Mouse (Mus musculus) NIH3T3 (cell line): Measurements from ENCODE around the gene Cyb5r3.

Experiments
- DNase-seq: peaks from one replicate; pipeline ENCODE4 v3.0.0-alpha.2; 2012; ENCODE audit warnings: low read depth

The Cyb5r3 gene

GRCm38 (mm10) chr15:83172492-83173429 lies at the start of gene Cyb5r3:
TSS of gene Cyb5r3 (minus strand) at chr15:83172592.
- peak; percentile 70 for DNase-seq

GRCm38 (mm10) chr15:83221721-83222120 lies 49.3 kb upstream of the Cyb5r3 start:
- no peak for DNase-seq

GRCm38 (mm10) chr15:83220368-83221013 lies 48.1 kb upstream of the Cyb5r3 start:
- no peak for DNase-seq

GRCm38 (mm10) chr15:83215322-83216216 lies 43.2 kb upstream of the Cyb5r3 start:
- DNase-seq = peak; percentile 88

- DNase-seq = peak; percentile 81
These were observed 37.8 kb upstream of the Cyb5r3 start for GRCm38 (mm10) chr15:83210229-83210628.

GRCm38 (mm10) chr15:83209719-83210118 lies 37.3 kb upstream of the Cyb5r3 start:
- DNase-seq = no peak

GRCm38 (mm10) chr15:83209092-83209695 lies 36.8 kb upstream of the Cyb5r3 start:
- DNase-seq = no peak

- DNase-seq = peak; percentile 83
These were observed 32.5 kb upstream of the Cyb5r3 start for GRCm38 (mm10) chr15:83204731-83205451.

GRCm38 (mm10) chr15:83202412-83202811 lies 30.0 kb upstream of the Cyb5r3 start:
- DNase-seq = no peak

- no peak for DNase-seq
These were observed 21.0 kb upstream of the Cyb5r3 start for GRCm38 (mm10) chr15:83193413-83193812.

GRCm38 (mm10) chr15:83182351-83182750 lies 10.0 kb upstream of the Cyb5r3 start:
- DNase-seq = peak; percentile 84

- DNase-seq = peak; percentile 78
These were observed 9.5 kb upstream of the Cyb5r3 start for GRCm38 (mm10) chr15:83181800-83182330.

GRCm38 (mm10) chr15:83180004-83180403 lies 7.6 kb upstream of the Cyb5r3 start:
- no peak for DNase-seq

GRCm38 (mm10) chr15:83176653-83177052 lies 4.3 kb upstream of the Cyb5r3 start:
- DNase-seq = no peak

GRCm38 (mm10) chr15:83173914-83174884 lies 1.8 kb upstream of the Cyb5r3 start:
- DNase-seq = no peak

GRCm38 (mm10) chr15:83171712-83172481 lies 495 bp downstream of the Cyb5r3 start:
- DNase-seq = peak; percentile 100

GRCm38 (mm10) chr15:83170956-83171659 lies 1.3 kb downstream of the Cyb5r3 start:
- DNase-seq = no peak
